Mouse (Mus musculus) CH12.LX (cell line): ENCODE measurements around the gene Hexdc. TPM values are rescaled to one million over a fixed set of nuclear protein-coding genes. Genes with fewer than 3 reads are reported as not detected.
A peak's percentile ranks its signal among the peaks of the same experiment; 100 is the strongest.

Source experiments
- DNase-seq: peaks from one replicate; pipeline ENCODE4 v3.0.0-alpha.2; 2013; ENCODE audit errors: extremely low read depth
- H3K27ac ChIP-seq: 2 replicates; pipeline ENCODE4 v1.5.1; 2012; ENCODE audit warnings: low read depth, mild to moderate bottlenecking, control low read depth, moderate library complexity; ENCODE audit not compliant: insufficient read depth
- H3K27me3 ChIP-seq: replicated peaks from 2 replicates; pipeline ENCODE3; 2012; ENCODE audit warnings: inconsistent platforms
- H3K36me3 ChIP-seq, 2 experiments: replicated peaks in 1 of 2; 2 replicates each; pipeline versions ENCODE3 to v1.6.1; 2012; ENCODE audit warnings: inconsistent platforms in 1 of 2, low read length in 1 of 2, mild to moderate bottlenecking in 1 of 2, mixed read lengths in 1 of 2, moderate library complexity in 1 of 2; ENCODE audit not compliant: control insufficient read depth in 1 of 2, insufficient read depth in 1 of 2
- H3K4me1 ChIP-seq, 2 experiments: 2 replicates each; pipeline ENCODE4 v1.6.1; 2012; ENCODE audit warnings: inconsistent platforms in 1 of 2, moderate library complexity in 1 of 2; ENCODE audit not compliant: insufficient read depth in 2 of 2, control insufficient read depth in 1 of 2
- H3K4me2 ChIP-seq: 2 replicates; pipeline ENCODE4 v1.6.1; 2012; ENCODE audit warnings: low read depth, mild to moderate bottlenecking, control low read depth; ENCODE audit not compliant: poor library complexity, insufficient read depth, severe bottlenecking
- H3K4me3 ChIP-seq, 3 experiments: fragments of 150-350 bp in 1 of 3; sonication (generic) in 1 of 3; replicated peaks in 1 of 3; 2 replicates each; pipeline versions ENCODE3 to v1.5.1; 2011 to 2012; ENCODE audit warnings: low read depth in 2 of 3, low read length in 2 of 3, mild to moderate bottlenecking in 2 of 3, moderate library complexity in 2 of 3, control low read depth in 1 of 3, improper control_type of control experiment in 1 of 3, inconsistent platforms in 1 of 3, mixed read lengths in 1 of 3; ENCODE audit not compliant: poor library complexity in 1 of 3
- H3K79me2 ChIP-seq: replicated peaks from 2 replicates; pipeline ENCODE4 v1.6.1; 2012; ENCODE audit warnings: mild to moderate bottlenecking, moderate library complexity; ENCODE audit not compliant: control insufficient read depth, poor library complexity, insufficient read depth, severe bottlenecking; ENCODE audit errors: extremely low read depth
- H3K9ac ChIP-seq: 2 replicates; pipeline ENCODE4 v1.6.1; 2012; ENCODE audit warnings: low read depth, mild to moderate bottlenecking, control low read depth, moderate library complexity; ENCODE audit not compliant: insufficient read depth
- H3K9me3 ChIP-seq: replicated peaks from 2 replicates; pipeline ENCODE3; 2012; ENCODE audit warnings: low read length, inconsistent platforms, mixed read lengths
- CHD1 ChIP-seq: IDR thresholded peaks from 2 replicates; pipeline ENCODE4 v1.6.1; 2012; ENCODE audit warnings: low read depth, low read length, improper control_type of control experiment, inconsistent platforms
- CHD2 ChIP-seq: IDR thresholded peaks from 2 replicates; pipeline ENCODE4 v1.6.1; 2011; ENCODE audit warnings: low read length, improper control_type of control experiment
- CTCF ChIP-seq, 2 experiments: IDR thresholded peaks in 1 of 2; conservative IDR thresholded peaks in 1 of 2; 2 replicates each; pipeline ENCODE4 v1.5.1; 2011 to 2012; ENCODE audit warnings: low read depth in 2 of 2, low read length in 2 of 2, improper control_type of control experiment in 1 of 2, inconsistent platforms in 1 of 2, mild to moderate bottlenecking in 1 of 2, moderate library complexity in 1 of 2
- ELF1 ChIP-seq: IDR thresholded peaks from 2 replicates; pipeline ENCODE4 v1.6.1; 2014; ENCODE audit warnings: low read depth, mild to moderate bottlenecking, inconsistent platforms, low read length, improper control_type of control experiment
- EP300 ChIP-seq: IDR thresholded peaks from 2 replicates; pipeline ENCODE4 v1.6.1; 2011; ENCODE audit warnings: low read length, improper control_type of control experiment
- ETS1 ChIP-seq: conservative IDR thresholded peaks from 2 replicates; pipeline ENCODE4 v1.6.1; 2012; ENCODE audit warnings: low read depth, mild to moderate bottlenecking, inconsistent platforms, low read length, improper control_type of control experiment, moderate library complexity
- GABPA ChIP-seq: IDR thresholded peaks from 2 replicates; pipeline ENCODE4 v1.6.1; 2012; ENCODE audit warnings: low read depth, low read length, improper control_type of control experiment, inconsistent platforms; ENCODE audit not compliant: insufficient replicate concordance
- HCFC1 ChIP-seq: IDR thresholded peaks from 2 replicates; pipeline ENCODE4 v1.6.1; 2012; ENCODE audit warnings: low read depth, mild to moderate bottlenecking, inconsistent platforms, low read length, improper control_type of control experiment
- IRF4 ChIP-seq: IDR thresholded peaks from 2 replicates; pipeline ENCODE4 v1.6.1; 2014; ENCODE audit warnings: low read depth, mild to moderate bottlenecking, inconsistent platforms, low read length, improper control_type of control experiment
- JUN ChIP-seq: IDR thresholded peaks from 2 replicates; pipeline ENCODE4 v1.6.1; 2011; ENCODE audit warnings: low read depth, mild to moderate bottlenecking, low read length, improper control_type of control experiment, moderate library complexity; ENCODE audit not compliant: insufficient read depth
- KAT2A ChIP-seq: IDR thresholded peaks from 2 replicates; pipeline ENCODE4 v1.6.1; 2012; ENCODE audit warnings: low read length, improper control_type of control experiment, inconsistent platforms; ENCODE audit not compliant: insufficient replicate concordance
- MAX ChIP-seq: IDR thresholded peaks from 2 replicates; pipeline ENCODE4 v1.6.1; 2011; ENCODE audit warnings: low read length, improper control_type of control experiment
- MEF2A ChIP-seq: IDR thresholded peaks from 2 replicates; pipeline ENCODE4 v1.6.1; 2014; ENCODE audit warnings: low read depth, mild to moderate bottlenecking, inconsistent platforms, low read length, improper control_type of control experiment, borderline replicate concordance
- MXI1 ChIP-seq: IDR thresholded peaks from 2 replicates; pipeline ENCODE4 v1.6.1; 2011; ENCODE audit warnings: mild to moderate bottlenecking, low read depth, low read length, improper control_type of control experiment
- NELFE ChIP-seq: IDR thresholded peaks from 2 replicates; pipeline ENCODE4 v1.6.1; 2011; ENCODE audit warnings: low read depth, low read length, improper control_type of control experiment
- NRF1 ChIP-seq: IDR thresholded peaks from 2 replicates; pipeline ENCODE4 v1.6.1; 2014; ENCODE audit warnings: low read depth, mild to moderate bottlenecking, inconsistent platforms, low read length, improper control_type of control experiment, moderate library complexity
- POLR2A ChIP-seq: IDR thresholded peaks from 2 replicates; pipeline ENCODE4 v1.6.1; 2011; ENCODE audit warnings: low read depth, mild to moderate bottlenecking, improper control_type of control experiment, low read length
- POLR2AphosphoS2 ChIP-seq: IDR thresholded peaks from 2 replicates; pipeline ENCODE4 v1.6.1; 2011; ENCODE audit warnings: low read depth, low read length, improper control_type of control experiment
- SIN3A ChIP-seq: IDR thresholded peaks from 2 replicates; pipeline ENCODE4 v1.6.1; 2012; ENCODE audit warnings: low read length, improper control_type of control experiment, inconsistent platforms
- SMC3 ChIP-seq: IDR thresholded peaks from 2 replicates; pipeline ENCODE4 v1.6.1; 2011; ENCODE audit warnings: low read depth, low read length, improper control_type of control experiment
- TBP ChIP-seq: conservative IDR thresholded peaks from 2 replicates; pipeline ENCODE4 v1.6.1; 2011; ENCODE audit warnings: low read depth, low read length, improper control_type of control experiment
- TCF12 ChIP-seq: IDR thresholded peaks from 2 replicates; pipeline ENCODE4 v1.6.1; 2014; ENCODE audit warnings: low read depth, mild to moderate bottlenecking, inconsistent platforms, low read length, improper control_type of control experiment
- UBTF ChIP-seq: IDR thresholded peaks from 2 replicates; pipeline ENCODE4 v1.6.1; 2012; ENCODE audit warnings: low read depth, mild to moderate bottlenecking, inconsistent platforms, low read length, improper control_type of control experiment, moderate library complexity
- USF1 ChIP-seq: IDR thresholded peaks from 2 replicates; pipeline ENCODE4 v1.6.1; 2014; ENCODE audit warnings: low read depth, mild to moderate bottlenecking, inconsistent platforms, low read length, improper control_type of control experiment
- USF2 ChIP-seq: conservative IDR thresholded peaks from 2 replicates; pipeline ENCODE4 v1.6.1; 2011; ENCODE audit warnings: low read depth, low read length, improper control_type of control experiment
- ZC3H11A ChIP-seq: IDR thresholded peaks from 2 replicates; pipeline ENCODE4 v1.6.1; 2012; ENCODE audit warnings: low read depth, mild to moderate bottlenecking, inconsistent platforms, low read length, improper control_type of control experiment
- ZMIZ1 ChIP-seq: IDR thresholded peaks from 2 replicates; pipeline ENCODE4 v1.6.1; 2012; ENCODE audit warnings: low read depth, mild to moderate bottlenecking, inconsistent platforms, low read length, improper control_type of control experiment
- ZNF384 ChIP-seq: IDR thresholded peaks from 2 replicates; pipeline ENCODE4 v1.6.1; 2012; ENCODE audit warnings: low read depth, low read length, improper control_type of control experiment, inconsistent platforms
- dilution Hi-C: fragments of 300-500 bp; cut with MboI; formaldehyde crosslinking; loops from 2 replicates; pipeline ENCODE4 v1.14.3; 2020; ENCODE audit warnings: low sequenced_read_pairs; ENCODE audit not compliant: extremely low pct_unique_long_range_greater_than_20kb, extremely low pct_ligation_motif_present
- in situ Hi-C: fragments of 300-500 bp; cut with MboI; formaldehyde crosslinking; loops from 3 replicates; pipeline ENCODE4 v1.14.3; 2019; ENCODE audit warnings: low sequenced_read_pairs, low pct_ligation_motif_present, low pct_unique_long_range_greater_than_20kb, mixed read lengths
- polyA plus RNA-seq: library from polyadenylated mRNA; unstranded; fragments of >175 nt; gene quantifications from 2 replicates; pipeline ENCODE4 v1.2.1, GENCODE M21; 2012; ENCODE audit warnings: low read depth; ENCODE audit not compliant: insufficient read length
- total RNA-seq, 2 experiments: library from RNA; depleted of rRNA; stranded (reverse); fragments of 300-350 nt in 1 of 2; fragments of >200 nt in 1 of 2; gene quantifications; 2 replicates each; pipeline ENCODE4 v1.2.3; 2012 to 2014

Hexdc gene
- total and polyA plus RNA-seq, 3 experiments, result 8.8 to 11.6 (median 10.6) TPM

DNA sequence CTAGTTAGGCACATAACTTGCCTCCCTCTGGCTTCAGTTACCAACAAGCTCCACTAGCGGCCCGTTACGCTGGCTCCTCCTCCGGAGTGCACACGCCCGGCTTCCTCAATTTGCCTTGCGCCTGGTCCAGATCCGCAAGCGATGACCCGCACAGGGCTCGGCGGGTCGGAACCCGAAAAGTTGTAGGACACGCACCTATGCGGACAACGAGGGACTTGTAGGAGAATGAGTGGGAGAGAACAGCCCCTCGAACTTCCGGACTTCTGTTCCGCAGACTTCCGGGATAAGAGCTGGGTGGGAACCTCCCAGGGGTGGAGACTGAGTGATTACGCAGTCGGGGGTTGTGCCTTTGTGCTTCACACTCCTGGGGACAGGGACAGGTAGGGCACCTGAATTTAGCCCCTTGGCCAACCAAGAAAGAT, 24.8 kb downstream of the Hexdc start, which contains the start of gene Cybc1:
Gene Cybc1, minus strand, starts transcription at position 305 of the 422 bp plus-strand sequence.
- dilution Hi-C loops, result no loop called here
- H3K4me3 ChIP-seq, result peak within 1 kb of the TSS; percentile 60 to 96 (median 81)
- H3K27me3 ChIP-seq, result no peaks in the 10 kb centered on the region
- peak within 1 kb of the TSS; percentile 86 for H3K27ac ChIP-seq
- H3K9me3 ChIP-seq, result no peaks in the 10 kb centered on the region
- H3K36me3 ChIP-seq, result peaks cover 34 to 40% of the 10 kb centered on the region in 2 experiments
- peaks cover 16% of the 10 kb centered on the region for H3K79me2 ChIP-seq
- H3K4me1 ChIP-seq, result peaks cover 13 to 39% of the 10 kb centered on the region in 2 experiments
- peak; percentile 94 for DNase-seq
- in situ Hi-C loops, result no loop called here
- H3K9ac ChIP-seq, result peak within 1 kb of the TSS; percentile 71
- TF ChIP-seq MAX, result 0 out of 2 replicates have a peak, but pooled peaks have one; percentile 6
- TF ChIP-seq ZNF384, result no peak
- no peak for TF ChIP-seq JUN
- peak; percentile 60 for TF ChIP-seq IRF4
- TF ChIP-seq CTCF (conservative IDR thresholded peaks at IDR 0.05 in 1 of 2, IDR thresholded peaks at IDR 0.05 in 1 of 2; ENCODE audit: low read depth in 2 of 2, low read length in 2 of 2), result no peak
- TF ChIP-seq POLR2A, result peak; percentile 88
- TF ChIP-seq GABPA, result no peak
- TF ChIP-seq CHD2, result no peak
- no peak for TF ChIP-seq SMC3
- no peak for TF ChIP-seq MEF2A
- peak; percentile 94 for TF ChIP-seq NELFE
- TF ChIP-seq ELF1, result peak; percentile 99
- peak; percentile 87 for TF ChIP-seq SIN3A
- TF ChIP-seq POLR2AphosphoS2, result peak; percentile 84; the same call in 1 of the 2 replicates
- TF ChIP-seq ZMIZ1, result peak; percentile 79
- TF ChIP-seq ETS1, result no peak
- TF ChIP-seq NRF1, result peak; percentile 45
- TF ChIP-seq HCFC1, result peak; percentile 68
- TF ChIP-seq TCF12, result peak; percentile 72
- TF ChIP-seq MXI1, result peak; percentile 59; the same call in 1 of the 2 replicates
- TF ChIP-seq CHD1, result no peak
- H3K4me2 ChIP-seq, result peak within 1 kb of the TSS; percentile 88

DNA sequence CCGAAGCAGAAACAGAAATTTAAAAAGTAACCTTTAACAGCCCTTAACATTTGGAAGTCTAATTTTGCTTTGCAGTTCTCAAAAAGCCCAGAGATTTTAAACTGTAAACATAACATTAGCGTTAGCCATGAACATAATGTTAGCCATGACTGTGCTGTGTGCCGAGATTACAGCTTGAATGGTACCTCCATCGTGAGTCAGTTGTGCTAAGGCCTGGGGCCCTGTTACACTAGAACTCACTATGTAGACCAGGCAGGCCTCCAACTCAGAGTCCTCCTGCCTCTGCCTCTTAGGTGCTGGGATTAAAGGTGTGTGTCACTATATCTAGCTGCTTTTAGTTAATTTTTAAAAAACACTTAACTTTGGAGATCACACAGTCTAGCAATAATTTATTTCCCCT, 27.0 kb downstream of the Hexdc start:
- Histone ChIP-seq H3K27me3 (no peaks in the 10 kb centered on the region), H3K4me2 (no peak overlapping the region), H3K27ac (no peak overlapping the region), H3K9me3 (no peaks in the 10 kb centered on the region), H3K9ac (no peak overlapping the region), H3K79me2 (peaks cover 14% of the 10 kb centered on the region), H3K4me3 (no peak overlapping the region), H3K4me1 (peaks cover 13 to 44% of the 10 kb centered on the region in 2 experiments), H3K36me3 (peaks cover 12 to 18% of the 10 kb centered on the region in 2 experiments)
- TF ChIP-seq UBTF (no peak), USF1 (no peak), TBP (no peak), IRF4 (no peak), MXI1 (no peak), ZMIZ1 (no peak), MAX (no peak), CHD2 (no peak), KAT2A (no peak), ZC3H11A (no peak), ETS1 (no peak), EP300 (no peak), MEF2A (no peak), CHD1 (no peak), POLR2AphosphoS2 (no peak), USF2 (no peak), CTCF (conservative IDR thresholded peaks at IDR 0.05 in 1 of 2, IDR thresholded peaks at IDR 0.05 in 1 of 2; ENCODE audit: low read depth in 2 of 2, low read length in 2 of 2) (no peak), TCF12 (no peak)
- no peak for DNase-seq
- dilution Hi-C loops (no loop called here), in situ Hi-C loops (no loop called here)
